20 mouse cellular contexts compared by ENCODE assay signal in genomic region chr1:137774586-137774985, GRCm38 (mm10).
DNase-seq lines count a peak whose midpoint lies in the region; ATAC-seq and TF ChIP-seq lines count a peak whose summit lies in the region.
"Had no signal": no experiment of that assay in that cellular context is flagged by ENCODE, and none has a peak within 500 bp of the region (broad histone marks: within the 10 kb centered on the region; RNA-seq: fewer than 3 reads in every experiment).

No protein-coding gene starts in this region.

- no peaks in the 10 kb centered on the region for H3K36me3 ChIP-seq in heart, embryonic 16.5 days (ENCODE audit: control insufficient read depth, insufficient read depth)
- H3K36me3 ChIP-seq in limb, embryonic 14.5 days (ENCODE audit: control insufficient read depth, insufficient read depth, low read length): no peaks in the 10 kb centered on the region
- H3K36me3 ChIP-seq: heart, embryonic 13.5 days; hindbrain, embryonic 13.5 days had no signal

- H3K27ac ChIP-seq in heart, embryonic 16.5 days (ENCODE audit: low read length): no peak overlapping the region
- H3K27ac ChIP-seq in limb, embryonic 14.5 days (replicated peaks; ENCODE audit: low read depth, low read length): no peak overlapping the region
- H3K27ac ChIP-seq: forebrain, embryonic 13.5 days; heart, embryonic 13.5 days; hindbrain, embryonic 13.5 days; hindbrain, postnatal 0 days had no signal

- DNase-seq in heart, postnatal 14 days: no peak
- peak; percentile 31 for DNase-seq in limb, embryonic 14.5 days (ENCODE audit: low spot score)
- DNase-seq in thymus, postnatal 10 days (ENCODE audit: low spot score in 2 of 2): peak; percentile 70 to 73
- DNase-seq in thymus, postnatal 4 days: peak; percentile 59
- no peak for DNase-seq in B cell, adult 2 months
- no peak for DNase-seq in urinary bladder, adult 18-20 months (ENCODE audit: low spot score in 2 of 2)
- DNase-seq in left cerebral cortex, postnatal 4 days: no peak
- DNase-seq: adrenal gland, adult 2 months; adrenal gland, postnatal 25 days; cerebellum, adult 18-20 months; cerebellum, postnatal 10 days; forebrain, postnatal 0 days; gastrocnemius, postnatal 36 days; heart, adult 11 months; heart, postnatal 10 days had no signal

- H3K9ac ChIP-seq in heart, embryonic 16.5 days (ENCODE audit: low read length): no peak overlapping the region
- H3K9ac ChIP-seq in limb, embryonic 14.5 days (ENCODE audit: low read depth, low read length, severe bottlenecking): no peak overlapping the region
- H3K9ac ChIP-seq: forebrain, embryonic 13.5 days; forebrain, postnatal 0 days; heart, embryonic 13.5 days; hindbrain, embryonic 13.5 days had no signal

- H3K4me1 ChIP-seq in heart, embryonic 16.5 days (ENCODE audit: control insufficient read depth, insufficient read depth, low read length): no peaks in the 10 kb centered on the region
- H3K4me1 ChIP-seq in limb, embryonic 14.5 days (ENCODE audit: control insufficient read depth, insufficient read depth, low read length): no peaks in the 10 kb centered on the region
- H3K4me1 ChIP-seq: forebrain, embryonic 13.5 days; heart, embryonic 13.5 days; hindbrain, embryonic 13.5 days had no signal

- peak; percentile 41 for ATAC-seq in heart, embryonic 16.5 days (replicated peaks; ENCODE audit: extremely low read depth, insufficient read depth, low FRiP score)
- ATAC-seq in limb, embryonic 14.5 days (ENCODE audit: low FRiP score, low read depth): no peak
- ATAC-seq: forebrain, embryonic 13.5 days; forebrain, postnatal 0 days; hindbrain, postnatal 0 days had no signal

- no peak overlapping the region for H3K4me2 ChIP-seq in heart, embryonic 16.5 days (ENCODE audit: low read depth, low read length)
- no peak overlapping the region for H3K4me2 ChIP-seq in limb, embryonic 14.5 days (replicated peaks; ENCODE audit: low read depth, low read length, severe bottlenecking)
- H3K4me2 ChIP-seq: forebrain, embryonic 13.5 days; heart, embryonic 13.5 days; hindbrain, embryonic 13.5 days had no signal

- H3K4me3 ChIP-seq in heart, embryonic 16.5 days (ENCODE audit: low read length): no peak overlapping the region
- H3K4me3 ChIP-seq in limb, embryonic 14.5 days (replicated peaks; ENCODE audit: low read length): no peak overlapping the region
- H3K4me3 ChIP-seq: forebrain, embryonic 13.5 days; heart, embryonic 13.5 days; hindbrain, embryonic 13.5 days had no signal

- no peaks in the 10 kb centered on the region for H3K9me3 ChIP-seq in heart, embryonic 16.5 days (replicated peaks; ENCODE audit: control insufficient read depth, low read length)
- no peaks in the 10 kb centered on the region for H3K9me3 ChIP-seq in limb, embryonic 14.5 days (ENCODE audit: control insufficient read depth, low read length)
- H3K9me3 ChIP-seq: heart, embryonic 13.5 days; hindbrain, embryonic 13.5 days had no signal

- intact Hi-C loops in heart, postnatal 14 days (cut with DNase I): no loop called here
- intact Hi-C loops in left cerebral cortex, postnatal 4 days (cut with DNase I): no loop called here

- no peaks in the 10 kb centered on the region for H3K27me3 ChIP-seq in heart, embryonic 16.5 days (ENCODE audit: control insufficient read depth, insufficient read depth, low read length)
- no peaks in the 10 kb centered on the region for H3K27me3 ChIP-seq in limb, embryonic 14.5 days (ENCODE audit: control insufficient read depth, insufficient read depth, low read length)
- H3K27me3 ChIP-seq: forebrain, embryonic 13.5 days; heart, embryonic 13.5 days; hindbrain, embryonic 13.5 days had no signal

- no peak for TF ChIP-seq POLR2A in limb, embryonic 14.5 days (IDR thresholded peaks at IDR 0.05; ENCODE audit: borderline replicate concordance, extremely low read depth, insufficient read depth, insufficient read length)

Comparison
In these comparisons a context has a peak if more than half of its experiments do, and no peak if none do; other contexts are left out.
1. DNase-seq: peak in limb, embryonic 14.5 days (single experiment), thymus, postnatal 10 days (2 of 2) and thymus, postnatal 4 days (single experiment); none in heart, postnatal 14 days (0 of 2), B cell, adult 2 months (0 of 2), urinary bladder, adult 18-20 months (0 of 2) and left cerebral cortex, postnatal 4 days (single experiment).